Mouse (Mus musculus) adrenal gland, postnatal 14 days (tissue): ENCODE measurements around the gene Myl4. TPM values are rescaled to one million over a fixed set of nuclear protein-coding genes. Genes with fewer than 3 reads are reported as not detected.
A peak's percentile ranks its signal among the peaks of the same experiment; 100 is the strongest.

ENCODE experiments used
- DNase-seq: peaks from one replicate; pipeline ENCODE4 v3.0.0; 2021; ENCODE audit warnings: mixed read lengths
- total RNA-seq: library from RNA; stranded (reverse); gene quantifications from 2 replicates; pipeline ENCODE4 v1.2.3, GENCODE M21; 2021

Gene Myl4
- total RNA-seq, 1 experiment from 2014 or later = 4.3 TPM

DNA sequence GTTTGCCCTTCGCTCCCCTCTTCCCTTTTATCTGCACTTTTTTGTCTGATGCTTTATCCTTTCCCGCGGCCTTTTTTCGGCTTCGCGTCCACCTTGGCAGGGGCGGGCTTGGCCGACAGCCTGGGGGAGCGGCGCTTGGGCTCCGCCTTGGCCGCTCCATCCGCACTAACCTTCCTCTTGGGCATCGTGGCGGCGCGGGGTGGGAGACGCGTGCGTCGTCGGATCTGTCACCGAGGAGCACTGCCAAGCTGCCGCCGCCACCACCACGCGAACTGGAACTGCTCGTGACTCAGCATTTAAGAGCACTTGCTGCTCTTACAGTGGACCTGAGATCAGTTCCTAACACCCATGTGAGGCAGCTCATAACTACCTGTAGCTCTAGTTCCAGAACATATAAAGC lies 20.9 kb downstream of the Myl4 start:
- DNase-seq = peak; percentile 76

GRCm38 (mm10) chr11:104572091-104572490 lies 21.6 kb downstream of the Myl4 start:
- DNase-seq = no peak

DNA sequence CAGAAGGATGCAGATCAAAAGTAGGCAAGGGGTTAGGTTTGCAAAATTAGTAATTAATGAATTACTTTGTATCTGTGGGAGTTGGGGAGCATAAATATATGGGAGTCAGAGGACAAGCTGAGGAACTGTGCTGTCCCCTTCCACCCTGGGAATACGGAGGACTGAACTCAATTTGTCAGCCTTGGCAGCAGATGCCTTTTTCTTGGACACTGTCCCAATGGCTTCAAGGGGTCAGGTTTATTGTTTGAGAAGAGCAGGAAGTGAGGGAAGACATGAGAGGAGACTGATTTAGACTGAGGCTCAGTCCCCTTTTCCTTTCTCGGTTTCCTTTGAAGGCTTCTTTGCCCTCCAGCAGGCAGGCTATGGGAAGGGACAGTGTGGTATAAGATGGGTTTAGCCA lies 22.1 kb downstream of the Myl4 start:
- DNase-seq = no peak

- no peak for DNase-seq
Measured at GRCm38 (mm10) chr11:104576772-104577612, 26.5 kb downstream of the Myl4 start.

- no peak for DNase-seq
Measured at GRCm38 (mm10) chr11:104578074-104578473, 27.6 kb downstream of the Myl4 start.

GRCm38 (mm10) chr11:104579084-104579483 lies 28.6 kb downstream of the Myl4 start:
- DNase-seq = no peak

GRCm38 (mm10) chr11:104579575-104579974 lies 29.1 kb downstream of the Myl4 start:
- DNase-seq = no peak

GRCm38 (mm10) chr11:104580091-104580490 lies 29.6 kb downstream of the Myl4 start:
- no peak for DNase-seq

DNA sequence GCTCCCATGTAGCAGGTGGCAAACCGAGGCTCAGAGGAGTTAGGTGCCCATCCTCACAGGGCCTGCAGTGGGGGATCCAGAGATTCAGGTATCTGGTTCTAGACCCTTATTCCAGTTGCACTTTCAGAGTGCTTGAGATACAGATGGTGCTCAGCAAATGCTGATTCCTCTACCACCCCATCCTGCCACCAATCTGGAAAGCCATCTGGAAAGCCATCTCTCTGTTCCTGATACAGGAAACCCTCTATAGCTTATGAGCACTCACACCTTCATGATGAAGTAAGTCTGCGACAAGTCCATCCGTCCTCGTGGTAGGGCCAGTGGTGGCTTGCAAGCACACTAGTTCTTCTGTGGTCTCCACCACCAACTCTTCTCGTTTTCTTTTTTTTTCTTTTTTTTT lies 30.1 kb downstream of the Myl4 start:
- DNase-seq = no peak

DNA sequence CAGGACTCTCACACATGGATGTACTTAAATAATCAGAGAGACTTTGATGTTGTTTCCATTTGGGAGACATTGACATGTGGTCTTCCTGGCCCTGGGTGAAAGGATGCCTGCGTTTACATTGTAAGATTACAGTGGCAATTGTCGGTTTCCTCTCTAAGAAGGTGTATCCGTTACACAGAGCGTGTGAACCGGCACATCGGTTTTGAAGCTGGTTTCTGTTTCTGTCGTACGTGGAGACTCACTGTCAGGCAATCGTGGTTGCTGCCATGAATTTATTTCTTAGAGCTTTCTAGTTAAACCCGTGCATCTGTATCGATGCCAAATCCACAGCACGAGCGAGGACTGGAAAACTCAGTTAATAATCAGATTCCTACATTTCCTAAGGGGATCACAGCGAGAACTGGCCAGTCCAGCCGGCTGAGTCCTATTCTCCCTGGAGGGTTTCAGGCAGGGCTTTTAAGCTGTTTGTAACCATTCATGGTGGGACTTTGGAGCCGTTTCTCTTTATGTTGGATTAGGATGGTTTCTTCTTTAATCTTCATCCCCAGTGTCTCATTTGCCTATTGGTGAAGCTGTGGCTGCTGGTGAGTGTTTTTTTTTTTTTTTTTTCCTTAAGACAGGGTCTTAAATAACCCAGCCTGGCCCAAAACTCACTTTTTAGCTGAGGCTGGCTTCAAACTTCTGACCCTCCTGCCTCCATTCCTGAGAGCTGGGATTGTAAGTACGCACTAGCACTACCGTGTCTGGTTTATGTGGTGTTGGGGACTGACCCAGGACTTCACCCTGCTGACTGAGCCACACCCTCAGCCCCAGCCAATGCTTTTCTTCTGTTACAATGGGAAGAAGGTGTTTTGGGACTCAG lies 31.2 kb downstream of the Myl4 start:
- DNase-seq = peak; percentile 14

- no peak for DNase-seq
Measured at GRCm38 (mm10) chr11:104582308-104582606, 31.8 kb downstream of the Myl4 start.

DNA sequence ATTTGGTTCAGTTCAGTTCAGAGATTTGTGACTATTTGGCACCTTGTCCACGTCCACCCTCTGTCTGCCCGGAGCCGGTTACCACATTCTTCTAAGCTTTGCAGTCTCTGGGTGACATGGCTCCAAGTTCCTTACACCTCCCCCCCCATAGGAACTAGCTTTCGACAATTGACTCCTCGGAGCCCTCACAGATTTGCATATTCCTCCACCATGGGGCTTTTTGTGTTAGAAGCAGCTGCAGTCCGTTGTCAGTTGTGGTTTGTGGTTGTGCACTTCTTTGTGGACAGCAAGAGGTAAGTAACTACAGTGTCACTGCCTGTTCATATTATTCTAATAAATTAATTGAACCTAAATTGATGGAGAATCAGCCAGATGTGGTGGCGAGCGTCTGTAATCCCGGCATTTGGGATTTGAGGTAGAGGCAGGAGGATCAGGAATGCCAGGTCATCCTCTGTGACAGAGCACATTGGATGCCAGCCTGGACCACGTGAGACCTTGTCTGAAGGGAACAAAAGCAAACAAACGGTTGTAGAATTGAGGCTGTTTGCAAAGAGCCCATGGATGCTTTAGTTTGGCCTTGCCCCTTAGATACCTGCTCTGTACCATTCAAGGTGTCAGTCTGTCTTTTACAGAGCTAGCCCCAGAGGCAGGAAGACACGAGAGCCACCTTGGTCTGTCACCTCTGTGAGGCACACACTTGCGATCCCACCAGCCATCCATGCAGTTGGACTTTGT lies 32.3 kb downstream of the Myl4 start:
- no peak for DNase-seq

DNA sequence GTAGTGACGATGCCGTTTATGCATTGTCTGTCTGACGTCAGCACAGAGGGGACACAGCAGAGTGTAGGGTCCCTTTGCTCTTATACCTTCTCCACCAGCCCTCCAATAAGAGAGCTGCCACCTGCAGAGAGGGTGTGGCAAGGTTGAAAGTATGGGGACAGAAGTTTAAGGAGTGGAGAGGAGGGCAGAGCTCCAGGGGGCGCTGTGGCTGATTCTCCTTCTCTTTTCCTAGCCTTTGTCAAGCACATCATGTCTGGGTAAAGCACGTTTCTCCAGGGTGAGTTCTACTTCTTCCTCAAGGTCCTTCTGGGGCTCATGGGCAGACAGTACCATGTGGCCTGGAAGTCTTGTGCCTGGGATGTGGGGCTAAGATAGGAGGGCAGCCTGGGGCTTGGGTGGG lies 35.0 kb downstream of the Myl4 start:
- DNase-seq = no peak

DNA sequence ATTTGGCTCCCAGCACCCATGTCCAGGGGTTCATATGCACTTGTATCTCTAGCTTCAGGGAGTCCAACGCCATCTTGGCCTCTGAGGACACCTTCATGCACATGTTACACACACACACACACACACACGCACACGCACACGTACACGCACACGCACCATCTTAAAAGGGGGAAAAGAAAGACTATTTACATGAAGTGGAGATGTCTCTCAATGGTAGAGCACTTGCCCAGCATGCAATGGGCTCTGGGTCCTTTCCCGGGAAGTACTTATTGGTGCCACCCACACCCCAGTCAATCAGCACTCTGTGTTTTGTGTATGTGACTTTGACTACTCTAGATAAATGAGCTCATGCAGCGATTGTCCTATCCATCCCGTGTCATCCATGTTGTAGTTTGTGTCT lies 37.4 kb downstream of the Myl4 start:
- DNase-seq = no peak

GRCm38 (mm10) chr11:104588513-104588912 lies 38.0 kb downstream of the Myl4 start:
- no peak for DNase-seq

DNA sequence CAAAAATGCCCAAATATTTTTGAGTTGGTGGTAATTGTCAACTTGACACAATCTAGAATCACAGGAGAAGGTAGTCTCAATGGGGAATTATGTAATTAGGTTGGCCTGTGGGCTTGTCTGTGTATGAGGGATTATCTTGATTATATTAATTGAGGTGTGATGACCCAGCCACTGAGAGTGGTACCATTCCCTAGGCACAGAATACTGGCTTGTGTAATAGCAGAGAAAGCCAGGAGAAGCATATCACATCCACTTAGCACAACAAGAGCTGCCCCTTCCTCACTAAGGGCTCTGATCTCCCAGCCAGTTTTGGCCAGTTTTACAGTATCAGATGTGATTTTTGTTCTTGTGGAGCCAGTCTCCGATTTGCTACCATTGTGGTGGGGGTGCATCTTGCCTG lies 39.1 kb downstream of the Myl4 start:
- no peak for DNase-seq

DNA sequence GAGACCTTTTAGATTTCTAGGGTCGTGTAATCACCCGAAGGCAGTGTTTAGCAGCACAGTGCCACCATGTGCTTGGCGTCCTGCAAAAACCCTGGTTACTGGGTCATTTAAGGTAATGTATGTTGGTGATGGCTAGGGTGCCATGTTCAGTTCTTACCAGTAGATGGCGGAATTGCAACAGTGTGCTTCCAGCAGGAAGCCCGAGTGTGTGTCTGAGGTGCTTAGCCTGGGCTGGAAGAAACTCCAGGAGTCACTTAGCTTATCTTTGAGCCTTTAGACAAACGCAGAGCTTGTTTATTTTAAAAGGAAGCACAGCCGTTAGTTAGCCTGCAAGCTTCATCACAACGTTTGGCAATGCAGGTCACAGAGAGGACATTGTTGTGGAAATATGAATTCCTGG lies 39.7 kb downstream of the Myl4 start:
- peak; percentile 82 for DNase-seq

DNA sequence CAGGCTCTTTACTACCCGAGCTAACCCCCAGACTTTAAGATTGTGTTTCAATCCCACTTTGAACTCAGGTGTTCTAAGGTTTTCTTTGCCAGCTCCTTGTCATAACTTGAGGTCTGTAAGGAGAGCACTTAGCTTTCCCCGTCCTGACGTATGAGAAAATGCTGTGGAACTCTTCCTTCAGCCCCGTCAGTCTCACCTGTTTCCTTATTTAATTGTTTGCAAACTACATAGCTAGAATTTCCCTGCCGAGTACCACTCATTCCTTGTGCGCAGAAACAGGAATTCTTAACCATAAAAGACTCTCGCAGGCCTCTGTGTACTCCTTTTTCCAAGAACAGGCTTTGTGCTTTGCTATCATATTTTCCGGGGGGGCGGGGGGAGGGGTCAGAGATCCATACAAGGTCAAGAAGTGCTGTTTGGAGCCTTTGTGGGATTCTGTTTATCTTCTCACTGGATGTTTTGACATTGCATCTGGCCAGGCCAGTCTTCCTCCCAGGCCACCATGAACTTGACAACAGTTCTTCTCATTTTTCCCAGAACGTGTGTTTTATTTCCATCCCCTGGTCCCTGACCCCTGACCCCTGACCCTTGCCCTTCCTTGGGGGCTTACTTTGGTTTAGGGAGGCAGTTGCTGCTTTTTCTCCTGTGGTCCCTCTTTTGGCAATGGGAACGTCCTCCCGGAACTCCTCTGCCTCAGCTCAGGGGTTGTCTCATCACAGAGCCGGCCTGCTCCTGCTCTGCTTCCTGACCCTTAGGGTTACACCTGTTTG lies 41.8 kb downstream of the Myl4 start:
- no peak for DNase-seq

DNA sequence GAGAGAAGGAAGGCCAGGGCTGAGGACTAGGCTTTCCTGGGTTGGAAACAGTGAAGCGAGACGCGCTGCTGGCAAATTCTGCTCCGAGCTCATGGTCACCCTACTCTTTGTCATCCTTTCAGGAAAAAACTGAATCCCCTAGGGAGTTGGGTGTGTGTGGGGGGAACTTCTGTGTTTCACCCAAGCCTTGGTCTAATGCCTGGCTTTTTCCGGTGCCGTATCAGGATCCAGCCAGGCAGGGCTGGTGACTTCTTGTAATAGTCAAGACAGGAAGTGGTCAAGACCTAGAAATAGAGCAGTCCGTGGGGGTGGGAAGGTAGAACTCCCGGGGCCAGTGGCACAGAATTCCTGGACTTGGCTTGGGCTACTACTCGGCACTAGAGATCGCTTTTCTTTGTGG lies 45.9 kb downstream of the Myl4 start:
- DNase-seq = no peak

DNA sequence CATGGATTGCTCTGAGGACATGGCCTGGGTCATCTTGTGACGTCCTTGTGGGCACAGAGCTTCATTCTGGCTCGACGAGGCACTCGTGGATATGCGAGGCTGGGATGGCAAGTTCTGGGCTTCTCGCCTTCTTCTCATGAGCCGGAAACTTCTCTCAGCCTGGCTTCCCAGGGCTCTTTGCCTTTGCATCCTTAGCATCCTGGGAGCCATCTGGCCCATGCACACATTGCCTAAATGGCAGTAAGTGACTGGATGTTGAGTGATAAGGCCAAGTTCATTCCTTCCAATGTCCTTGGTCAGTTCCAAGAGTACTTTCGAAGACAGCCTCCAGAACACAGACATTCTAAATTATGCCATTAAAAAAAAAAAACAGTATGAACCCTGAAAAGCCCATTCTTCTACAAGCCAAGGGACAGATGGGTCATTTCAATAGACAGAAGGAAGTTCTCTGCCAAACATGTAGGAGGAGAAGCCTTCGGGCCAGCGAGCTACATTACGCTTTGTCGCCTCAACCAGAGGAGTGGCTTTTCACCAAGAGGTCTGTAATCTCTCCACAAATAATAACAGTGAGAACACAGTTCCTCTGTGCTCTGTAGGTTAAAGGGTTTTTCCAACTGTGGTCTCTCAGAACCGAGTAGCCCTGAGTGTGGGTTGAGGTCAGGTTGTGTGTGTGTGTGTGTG lies 48.9 kb downstream of the Myl4 start:
- no peak for DNase-seq

- DNase-seq = no peak
Measured at GRCm38 (mm10) chr11:104600675-104601074, 50.2 kb downstream of the Myl4 start.

- DNase-seq = no peak
Measured at GRCm38 (mm10) chr11:104604192-104604591, 53.7 kb downstream of the Myl4 start.
